Mouse (Mus musculus) thymus, adult 18-20 months (tissue): ENCODE data around the gene Ifngr2.

Experiments
- DNase-seq, 2 experiments: peaks; one replicate each; pipeline ENCODE4 v3.0.0; 2022; ENCODE audit warnings: mixed read lengths in 2 of 2

The Ifngr2 gene

GRCm38 (mm10) chr16:91612525-91612924 is 65.7 kb downstream of the Ifngr2 start:
- DNase-seq: no peak

GRCm38 (mm10) chr16:91614552-91614951 is 67.7 kb downstream of the Ifngr2 start:
- DNase-seq: no peak
